ENCODE assay signal across 9 mouse cellular contexts in genomic region chr5:75151146-75151900, GRCm38 (mm10). TPM values are rescaled to one million over a fixed set of nuclear protein-coding genes. Genes with fewer than 3 reads are reported as not detected.
DNase-seq lines count a peak whose midpoint lies in the region; ATAC-seq lines count a peak whose summit lies in the region.
"Had no signal": no experiment of that assay in that cellular context is flagged by ENCODE, and none has a peak within 500 bp of the region (broad histone marks: within the 10 kb centered on the region; RNA-seq: fewer than 3 reads in every experiment).

No protein-coding gene starts in this region.

- peaks cover 98% of the 10 kb centered on the region for H3K27me3 ChIP-seq in forebrain, embryonic 13.5 days
- H3K27me3 ChIP-seq in midbrain, embryonic 11.5 days (ENCODE audit: control insufficient read depth, insufficient read depth, low read length): peaks cover 96% of the 10 kb centered on the region

- H3K4me2 ChIP-seq in forebrain, embryonic 13.5 days: peak overlapping the region; percentile 45
- peak overlapping the region; percentile 2 for H3K4me2 ChIP-seq in midbrain, embryonic 11.5 days

- H3K9me3 ChIP-seq in forebrain, embryonic 13.5 days (replicated peaks): no peaks in the 10 kb centered on the region
- no peaks in the 10 kb centered on the region for H3K9me3 ChIP-seq in midbrain, embryonic 11.5 days (ENCODE audit: control insufficient read depth, low read length)
- H3K9me3 ChIP-seq: G1E had no signal

- H3K36me3 ChIP-seq in forebrain, embryonic 13.5 days (ENCODE audit: poor library complexity, severe bottlenecking): no peaks in the 10 kb centered on the region
- no peaks in the 10 kb centered on the region; the same call in 1 of the 2 replicates for H3K36me3 ChIP-seq in midbrain, embryonic 11.5 days (ENCODE audit: control insufficient read depth, insufficient read depth, low read length)
- H3K36me3 ChIP-seq: G1E had no signal

- DNase-seq in kidney, adult 18-20 months: peak; percentile 64
- DNase-seq in kidney, adult 11 months: no peak
- peak; percentile 28 for DNase-seq in adrenal gland, adult 8-10 months
- DNase-seq in heart, postnatal 14 days: peak; percentile 84 to 88
- peak; percentile 91 to 93 for DNase-seq in kidney, postnatal 4 days
- DNase-seq in midbrain, embryonic 11.5 days (ENCODE audit: low spot score, missing footprints): peak; percentile 97
- peak; percentile 96 for DNase-seq in testis, postnatal 10 days (ENCODE audit: low spot score)

- H3K9ac ChIP-seq in forebrain, embryonic 13.5 days: no peak overlapping the region
- no peak overlapping the region for H3K9ac ChIP-seq in midbrain, embryonic 11.5 days (ENCODE audit: low read length)

- WGBS in forebrain, embryonic 13.5 days: 2% methylated on average over 35 of the region's 35 CpGs
- under 1% methylated on average over 35 of the region's 35 CpGs for WGBS in midbrain, embryonic 11.5 days

- H3K4me1 ChIP-seq in forebrain, embryonic 13.5 days: peaks cover 63% of the 10 kb centered on the region
- H3K4me1 ChIP-seq in midbrain, embryonic 11.5 days (ENCODE audit: control insufficient read depth, insufficient read depth, low read length): peaks cover 30% of the 10 kb centered on the region

- peak overlapping the region; percentile 11 for H3K4me3 ChIP-seq in forebrain, embryonic 13.5 days
- 0 out of 2 replicates have a peak overlapping the region, but pooled peaks have one; percentile 1 for H3K4me3 ChIP-seq in midbrain, embryonic 11.5 days (ENCODE audit: low read depth, low read length)

- ATAC-seq in forebrain, embryonic 13.5 days: no peak
- ATAC-seq in midbrain, embryonic 11.5 days (ENCODE audit: low FRiP score): 0 out of 2 replicates have a peak, but pooled peaks have one; percentile 25

- intact Hi-C loops in heart, postnatal 14 days (cut with DNase I): loop anchor here (10.0 kb wide), 3 partner anchors 447 to 1387 kb away; partner anchors contain the start of genes Lnx1 and Usp46

- H3K27ac ChIP-seq in forebrain, embryonic 13.5 days: no peak overlapping the region
- H3K27ac ChIP-seq in midbrain, embryonic 11.5 days (ENCODE audit: low read depth, low read length): no peak overlapping the region

RNA-seq across cellular contexts. Expression of gene Pdgfra, which starts 0.8 kb away (rescaled TPM):
- 10 to 100 TPM; 40.5 to 55.6 (median 45.9) TPM for total RNA-seq in adrenal gland, adult 8-10 months (2022)
- 4.1 and 4.9 TPM in 2 replicates for polyA plus RNA-seq in forebrain, embryonic 13.5 days (2015; fragmentation: Nextera tagmentation; extraction: Ambion mirVana)
- 10 to 100 TPM; 35.3 to 44.0 TPM for total RNA-seq in heart, postnatal 14 days (2021)
- polyA plus RNA-seq in midbrain, embryonic 11.5 days (2014; fragmentation: Nextera tagmentation; extraction: Ambion mirVana): 18.2 and 22.0 TPM in 2 replicates
- polyA plus RNA-seq: G1E had no signal
